Mouse (Mus musculus): ENCODE measurements around the gene Rabif. TPM values are rescaled to one million over a fixed set of nuclear protein-coding genes. Genes with fewer than 3 reads are reported as not detected.

The Rabif gene
- total and polyA plus RNA-seq, 3 experiments = 12.5 to 23.4 (median 22.9) TPM

GRCm38 (mm10) chr1:134548231-134548630, 53.8 kb downstream of the Rabif start:
- H3K79me2 ChIP-seq (replicated peaks; ENCODE audit: control insufficient read depth, extremely low read depth, insufficient read depth, poor library complexity, severe bottlenecking) = no peaks in the 10 kb centered on the region
- TF ChIP-seq MAZ (IDR thresholded peaks at IDR 0.05; ENCODE audit: low read depth, low read length) = no peak
- TF ChIP-seq EP300 (IDR thresholded peaks at IDR 0.05; ENCODE audit: low read length) = no peak
- no peak for TF ChIP-seq TCF12 (IDR thresholded peaks at IDR 0.05; ENCODE audit: low read depth, low read length)
- no peak for TF ChIP-seq MAX (IDR thresholded peaks at IDR 0.05; ENCODE audit: low read length)
- no peak for TF ChIP-seq RCOR1 (conservative IDR thresholded peaks at IDR 0.05; ENCODE audit: low read depth, low read length)
- no peak for TF ChIP-seq RAD21 (IDR thresholded peaks at IDR 0.05; ENCODE audit: low read depth, low read length)
- no peak for TF ChIP-seq IRF4 (IDR thresholded peaks at IDR 0.05; ENCODE audit: low read depth, low read length)
- no peak for TF ChIP-seq ZC3H11A (IDR thresholded peaks at IDR 0.05; ENCODE audit: low read depth, low read length)
- H3K36me3 ChIP-seq (replicated peaks in 1 of 2; ENCODE audit: control insufficient read depth in 1 of 2, insufficient read depth in 1 of 2, low read length in 1 of 2) = no peaks in the 10 kb centered on the region
- H3K4me3 ChIP-seq (replicated peaks in 1 of 3; ENCODE audit: low read depth in 2 of 3, low read length in 2 of 3, poor library complexity in 1 of 3) = no peak overlapping the region
- DNase-seq (ENCODE audit: extremely low read depth) = no peak
- in situ Hi-C loops (cut with MboI; ENCODE audit: low pct_ligation_motif_present, low pct_unique_long_range_greater_than_20kb, low sequenced_read_pairs) (no loop called here), dilution Hi-C loops (cut with MboI; ENCODE audit: extremely low pct_ligation_motif_present, extremely low pct_unique_long_range_greater_than_20kb, low sequenced_read_pairs) (no loop called here)
- H3K9me3 ChIP-seq (replicated peaks; ENCODE audit: low read length) = peaks cover 12% of the 10 kb centered on the region
- H3K4me2 ChIP-seq (ENCODE audit: insufficient read depth, low read depth, poor library complexity, severe bottlenecking) = no peak overlapping the region
- H3K27me3 ChIP-seq (replicated peaks) = peaks cover 36% of the 10 kb centered on the region
- H3K27ac ChIP-seq (ENCODE audit: insufficient read depth, low read depth) = no peak overlapping the region
- no peak overlapping the region for H3K9ac ChIP-seq (ENCODE audit: insufficient read depth, low read depth)
- no peaks in the 10 kb centered on the region for H3K4me1 ChIP-seq (ENCODE audit: control insufficient read depth in 1 of 2, insufficient read depth in 2 of 2)

- no peak within 1 kb of the TSS for H3K27ac ChIP-seq (ENCODE audit: insufficient read depth, low read depth)
- no peaks in the 10 kb centered on the region for H3K36me3 ChIP-seq (replicated peaks in 1 of 2; ENCODE audit: control insufficient read depth in 1 of 2, insufficient read depth in 1 of 2, low read length in 1 of 2)
- H3K9me3 ChIP-seq (replicated peaks; ENCODE audit: low read length) = peaks cover 11% of the 10 kb centered on the region
- no peaks in the 10 kb centered on the region for H3K79me2 ChIP-seq (replicated peaks; ENCODE audit: control insufficient read depth, extremely low read depth, insufficient read depth, poor library complexity, severe bottlenecking)
- no peak for TF ChIP-seq MAZ (IDR thresholded peaks at IDR 0.05; ENCODE audit: low read depth, low read length)
- TF ChIP-seq ZNF384 (IDR thresholded peaks at IDR 0.05; ENCODE audit: low read depth, low read length) = no peak
- TF ChIP-seq ELF1 (IDR thresholded peaks at IDR 0.05; ENCODE audit: low read depth, low read length) = no peak
- TF ChIP-seq ZKSCAN1 (IDR thresholded peaks at IDR 0.05; ENCODE audit: borderline replicate concordance, low read depth, low read length) = no peak
- no peak for TF ChIP-seq CTCF (conservative IDR thresholded peaks at IDR 0.05 in 1 of 2, IDR thresholded peaks at IDR 0.05 in 1 of 2; ENCODE audit: low read depth in 2 of 2, low read length in 2 of 2)
- no peak for TF ChIP-seq BHLHE40 (IDR thresholded peaks at IDR 0.05; ENCODE audit: low read depth, low read length)
- no peak for TF ChIP-seq IRF4 (IDR thresholded peaks at IDR 0.05; ENCODE audit: low read depth, low read length)
- TF ChIP-seq ETS1 (conservative IDR thresholded peaks at IDR 0.05; ENCODE audit: low read depth, low read length) = no peak
- no peak for TF ChIP-seq UBTF (IDR thresholded peaks at IDR 0.05; ENCODE audit: low read depth, low read length)
- no peak for TF ChIP-seq NELFE (IDR thresholded peaks at IDR 0.05; ENCODE audit: low read depth, low read length)
- TF ChIP-seq USF2 (conservative IDR thresholded peaks at IDR 0.05; ENCODE audit: low read depth, low read length) = no peak
- no peak within 1 kb of the TSS for H3K9ac ChIP-seq (ENCODE audit: insufficient read depth, low read depth)
- dilution Hi-C loops (cut with MboI; ENCODE audit: extremely low pct_ligation_motif_present, extremely low pct_unique_long_range_greater_than_20kb, low sequenced_read_pairs) = no loop called here
- H3K27me3 ChIP-seq (replicated peaks) = peaks cover 34% of the 10 kb centered on the region
- no peak within 1 kb of the TSS for H3K4me2 ChIP-seq (ENCODE audit: insufficient read depth, low read depth, poor library complexity, severe bottlenecking)
- no peak for DNase-seq (ENCODE audit: extremely low read depth)
- H3K4me3 ChIP-seq (replicated peaks in 1 of 3; ENCODE audit: low read depth in 2 of 3, low read length in 2 of 3, poor library complexity in 1 of 3) = no peak within 1 kb of the TSS
- no peaks in the 10 kb centered on the region for H3K4me1 ChIP-seq (ENCODE audit: control insufficient read depth in 1 of 2, insufficient read depth in 2 of 2)
- in situ Hi-C loops (cut with MboI; ENCODE audit: low pct_ligation_motif_present, low pct_unique_long_range_greater_than_20kb, low sequenced_read_pairs) = no loop called here
Observed at GRCm38 (mm10) chr1:134549632-134550132, 55.2 kb downstream of the Rabif start, which contains the start of gene Mgat4e. Gene Mgat4e (minus strand): TSS chr1:134549682.
